Mouse (Mus musculus) CH12.LX (cell line): ENCODE data around the gene Cept1.
A peak's percentile ranks its signal among the peaks of the same experiment; 100 is the strongest.

Source experiments
- BHLHE40 ChIP-seq: IDR thresholded peaks from 2 replicates; pipeline ENCODE4 v1.6.1; 2011; ENCODE audit warnings: mild to moderate bottlenecking, low read depth, low read length, improper control_type of control experiment
- CTCF ChIP-seq, 2 experiments: IDR thresholded peaks in 1 of 2; conservative IDR thresholded peaks in 1 of 2; 2 replicates each; pipeline ENCODE4 v1.5.1; 2011 to 2012; ENCODE audit warnings: low read depth in 2 of 2, low read length in 2 of 2, improper control_type of control experiment in 1 of 2, inconsistent platforms in 1 of 2, mild to moderate bottlenecking in 1 of 2, moderate library complexity in 1 of 2
- EP300 ChIP-seq: IDR thresholded peaks from 2 replicates; pipeline ENCODE4 v1.6.1; 2011; ENCODE audit warnings: low read length, improper control_type of control experiment
- IRF4 ChIP-seq: IDR thresholded peaks from 2 replicates; pipeline ENCODE4 v1.6.1; 2014; ENCODE audit warnings: low read depth, mild to moderate bottlenecking, inconsistent platforms, low read length, improper control_type of control experiment
- POLR2A ChIP-seq: IDR thresholded peaks from 2 replicates; pipeline ENCODE4 v1.6.1; 2011; ENCODE audit warnings: low read depth, mild to moderate bottlenecking, improper control_type of control experiment, low read length
- SIN3A ChIP-seq: IDR thresholded peaks from 2 replicates; pipeline ENCODE4 v1.6.1; 2012; ENCODE audit warnings: low read length, improper control_type of control experiment, inconsistent platforms
- TBP ChIP-seq: conservative IDR thresholded peaks from 2 replicates; pipeline ENCODE4 v1.6.1; 2011; ENCODE audit warnings: low read depth, low read length, improper control_type of control experiment
- ZKSCAN1 ChIP-seq: IDR thresholded peaks from 2 replicates; pipeline ENCODE4 v1.6.1; 2012; ENCODE audit warnings: low read depth, inconsistent platforms, low read length, improper control_type of control experiment, borderline replicate concordance

DNA sequence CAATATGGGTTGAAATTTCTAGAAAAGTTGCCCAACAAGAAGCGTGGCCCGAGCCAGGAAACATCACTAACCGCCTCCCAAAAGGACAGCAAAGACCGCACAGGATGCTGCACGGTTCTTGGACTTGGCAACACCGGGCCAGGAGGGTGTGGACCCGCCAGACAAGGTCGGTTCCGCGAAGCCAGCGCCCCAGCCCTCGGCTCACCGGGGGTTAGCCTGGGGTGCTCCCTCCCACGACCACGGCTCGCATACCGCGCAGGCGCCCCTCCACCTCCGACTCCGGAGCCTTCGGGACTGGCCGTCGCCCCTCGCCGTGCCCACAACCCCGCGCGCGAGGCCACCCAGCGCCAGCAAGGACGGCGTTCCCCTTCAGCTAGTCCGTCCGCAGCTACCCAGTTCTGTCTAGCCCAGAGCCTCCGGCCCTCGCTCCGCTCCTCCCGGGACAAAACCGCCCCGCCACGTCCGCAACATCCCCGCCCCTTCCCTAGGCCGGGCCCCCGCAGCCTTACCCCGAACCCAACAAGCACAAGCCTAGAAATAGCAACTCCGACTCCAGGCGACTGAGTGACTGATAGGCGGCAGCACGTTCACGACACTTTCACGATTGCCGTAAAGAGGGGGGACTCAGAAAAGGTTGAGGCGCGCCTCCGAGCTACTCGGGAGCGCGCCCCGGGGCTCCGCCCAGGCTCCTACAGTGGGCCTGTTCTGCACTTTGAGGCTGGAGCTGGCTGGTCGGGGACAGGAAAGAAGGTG lies at the start of gene Cept1, which contains the start of gene Dram2:
- TF ChIP-seq BHLHE40 (no peak), SIN3A (no peak), TBP (0 out of 2 replicates have a peak, but pooled peaks have one; percentile 64), CTCF (conservative IDR thresholded peaks at IDR 0.05 in 1 of 2, IDR thresholded peaks at IDR 0.05 in 1 of 2; ENCODE audit: low read depth in 2 of 2, low read length in 2 of 2) (no peak), ZKSCAN1 (no peak), EP300 (no peak), IRF4 (peak; percentile 13; the same call in 1 of the 2 replicates), POLR2A (peak; percentile 85)
